Mouse (Mus musculus): Measurements from ENCODE around the gene Trim14. TPM values are rescaled to one million over a fixed set of nuclear protein-coding genes. Genes with fewer than 3 reads are reported as not detected.

Gene Trim14
- total RNA-seq, 2 experiments from 2014 or later: 1.2 to 1.3 TPM

- DNase-seq (ENCODE audit: low spot score in 2 of 2): no peak
- intact Hi-C loops (cut with DNase I): no loop called here
Observed at GRCm38 (mm10) chr4:46533934-46534720, 1.8 kb downstream of the Trim14 start.

- intact Hi-C loops (cut with DNase I): no loop called here
- no peak for DNase-seq (ENCODE audit: low spot score in 2 of 2)
Observed at GRCm38 (mm10) chr4:46532926-46533325, 3.0 kb downstream of the Trim14 start.

GRCm38 (mm10) chr4:46532511-46532910 is 3.4 kb downstream of the Trim14 start:
- intact Hi-C loops (cut with DNase I): no loop called here
- no peak for DNase-seq (ENCODE audit: low spot score in 2 of 2)

DNA sequence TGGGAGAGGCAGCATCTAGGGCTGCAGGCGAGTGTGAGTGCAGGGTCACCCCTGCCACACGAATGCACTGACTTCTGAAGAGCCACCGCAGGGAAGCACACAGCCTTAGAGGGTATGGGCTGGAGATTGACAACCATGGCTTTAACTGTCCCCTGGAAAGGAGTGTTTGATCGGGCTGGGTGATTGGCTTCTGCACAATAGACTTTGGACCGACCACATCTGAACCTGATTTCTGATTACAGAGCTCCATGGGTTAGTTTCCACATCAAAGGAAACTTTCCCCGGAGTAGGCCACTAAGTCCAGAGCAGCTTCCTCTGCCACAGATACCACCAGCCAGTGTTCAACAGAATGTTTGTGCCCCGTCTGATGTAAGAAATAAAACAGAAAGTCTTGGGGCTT is 6.2 kb downstream of the Trim14 start:
- intact Hi-C loops (cut with DNase I): no loop called here
- no peak for DNase-seq (ENCODE audit: low spot score in 2 of 2)

GRCm38 (mm10) chr4:46527558-46527926 is 8.4 kb downstream of the Trim14 start:
- DNase-seq (ENCODE audit: low spot score in 2 of 2): no peak
- intact Hi-C loops (cut with DNase I): no loop called here

DNA sequence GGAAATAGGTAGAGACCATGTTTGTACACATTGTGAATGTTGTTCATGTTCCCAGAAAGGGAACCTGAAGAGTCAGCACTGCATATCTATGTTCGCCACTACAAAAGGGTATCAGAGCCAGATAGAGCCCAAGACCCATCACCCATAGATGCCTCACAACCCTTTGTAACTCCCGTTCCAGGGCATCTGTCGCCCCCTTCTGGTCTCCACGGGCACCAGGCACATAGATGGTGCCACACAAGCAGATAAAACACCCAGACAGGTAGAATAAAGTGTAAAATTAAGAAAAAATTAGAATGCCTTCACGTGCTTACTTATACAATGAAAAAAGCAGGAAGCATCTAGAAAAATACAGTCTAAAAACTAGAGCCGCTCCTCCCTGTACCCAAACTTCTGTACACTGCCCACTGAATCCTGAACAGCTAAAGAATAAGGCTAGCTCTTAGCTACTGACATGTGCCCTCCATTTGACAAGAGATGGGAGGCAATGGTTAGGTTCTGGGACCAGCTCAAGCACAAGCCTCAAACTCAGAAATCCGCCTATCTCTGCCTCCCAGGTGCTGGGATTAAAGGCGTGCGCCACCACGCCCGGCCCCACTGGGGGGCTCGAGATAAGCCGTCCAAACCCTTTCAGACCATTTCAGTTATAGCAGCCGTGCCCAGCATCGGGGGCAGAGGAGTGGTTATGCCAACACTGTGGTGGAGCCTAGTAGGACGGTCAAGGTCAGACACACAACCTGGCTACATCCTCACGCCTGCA is 9.0 kb downstream of the Trim14 start:
- intact Hi-C loops (cut with DNase I): no loop called here
- no peak for DNase-seq (ENCODE audit: low spot score in 2 of 2)

- no peak for DNase-seq (ENCODE audit: low spot score in 2 of 2)
- intact Hi-C loops (cut with DNase I): no loop called here
Observed at GRCm38 (mm10) chr4:46526226-46526625, 9.7 kb downstream of the Trim14 start.

GRCm38 (mm10) chr4:46523324-46523723 is 12.6 kb downstream of the Trim14 start:
- no peak for DNase-seq (ENCODE audit: low spot score in 2 of 2)
- intact Hi-C loops (cut with DNase I): no loop called here

- DNase-seq (ENCODE audit: low spot score in 2 of 2): no peak
- intact Hi-C loops (cut with DNase I): no loop called here
Observed at GRCm38 (mm10) chr4:46521457-46521856, 14.5 kb downstream of the Trim14 start.

- intact Hi-C loops (cut with DNase I): no loop called here
- DNase-seq (ENCODE audit: low spot score in 2 of 2): no peak
Observed at GRCm38 (mm10) chr4:46520491-46520890, 15.4 kb downstream of the Trim14 start.

DNA sequence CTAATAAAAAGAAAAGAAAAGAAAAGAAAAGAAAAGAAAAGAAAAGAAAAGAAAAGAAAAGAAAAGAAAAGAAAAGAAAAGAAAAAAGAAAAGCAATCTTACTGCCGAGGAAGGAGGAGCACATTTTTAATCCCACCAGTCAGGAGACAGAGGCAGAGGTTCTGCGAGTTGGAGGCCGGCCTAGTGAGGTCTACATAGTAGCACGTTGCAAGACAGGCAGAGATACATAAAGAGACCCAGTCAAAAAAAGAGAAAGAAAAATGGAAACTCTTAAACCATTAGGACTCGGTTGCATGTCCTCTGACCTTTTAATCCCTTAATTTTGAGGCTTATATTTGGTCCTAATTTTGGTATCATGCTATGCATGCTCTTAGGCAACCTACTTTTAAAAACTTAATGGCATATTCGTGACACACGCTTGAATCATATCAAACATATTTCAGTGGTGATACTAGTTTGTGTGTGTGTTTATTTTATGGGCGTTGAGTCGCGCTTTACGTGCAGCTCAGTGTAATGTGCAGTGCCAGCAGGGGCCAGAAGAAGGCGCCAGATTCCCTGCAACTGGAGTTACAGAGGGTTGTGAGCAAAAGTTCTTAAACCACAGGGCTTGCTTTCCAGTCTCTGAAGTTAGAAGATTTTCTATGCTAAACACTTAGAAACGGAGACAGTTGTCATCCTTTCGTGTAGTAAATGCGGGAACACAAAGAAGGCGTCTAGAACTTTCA is 28.0 kb downstream of the Trim14 start:
- DNase-seq (ENCODE audit: low spot score in 2 of 2): peak; percentile 37 to 56
- intact Hi-C loops (cut with DNase I): loop anchor here (2.0 to 5.0 kb wide), 2 partner anchors 95 to 149 kb away; partner anchors contain the start of gene Coro2a

GRCm38 (mm10) chr4:46506801-46507610 is 28.9 kb downstream of the Trim14 start:
- DNase-seq (ENCODE audit: low spot score in 2 of 2): peak; percentile 93 to 94
- intact Hi-C loops (cut with DNase I): loop anchor here (5.0 kb wide), 1 partner anchor 150 kb away; no protein-coding TSS in a partner anchor

DNA sequence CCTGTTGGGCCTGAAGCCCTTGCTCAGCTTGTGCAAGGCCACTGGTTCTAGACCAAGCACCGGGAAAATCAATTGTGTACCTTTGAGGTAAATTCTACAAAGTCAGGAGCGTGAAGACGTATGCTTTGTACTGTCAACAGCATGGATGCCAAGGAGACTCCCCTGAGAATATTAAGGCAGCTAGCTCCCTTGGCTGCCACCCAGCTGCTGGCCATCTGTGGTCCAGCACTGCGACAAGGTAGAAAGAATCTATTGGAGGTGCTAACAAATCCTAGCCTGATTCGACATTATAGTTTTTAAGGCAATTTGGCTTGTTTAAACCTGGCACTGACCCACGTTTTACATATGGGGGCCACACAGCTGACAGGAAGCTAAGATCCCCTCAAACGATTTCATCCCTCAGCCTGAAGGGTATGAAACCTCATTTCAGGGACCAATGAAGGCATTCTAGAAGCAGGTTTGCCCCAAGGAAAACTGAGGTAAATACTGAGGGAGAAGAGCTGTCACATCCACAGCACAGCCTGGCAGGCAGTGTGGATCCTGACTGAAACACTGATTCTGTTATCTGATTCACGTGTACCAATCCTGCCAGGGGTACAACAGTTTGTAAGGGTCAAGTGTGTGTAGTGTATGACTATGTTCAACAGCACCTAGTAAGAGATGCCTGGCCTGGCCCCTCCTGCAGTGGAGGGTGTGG is 30.4 kb downstream of the Trim14 start:
- intact Hi-C loops (cut with DNase I): loop anchor here (5.0 kb wide), 1 partner anchor 152 kb away; no protein-coding TSS in a partner anchor
- DNase-seq (ENCODE audit: low spot score in 2 of 2): no peak

DNA sequence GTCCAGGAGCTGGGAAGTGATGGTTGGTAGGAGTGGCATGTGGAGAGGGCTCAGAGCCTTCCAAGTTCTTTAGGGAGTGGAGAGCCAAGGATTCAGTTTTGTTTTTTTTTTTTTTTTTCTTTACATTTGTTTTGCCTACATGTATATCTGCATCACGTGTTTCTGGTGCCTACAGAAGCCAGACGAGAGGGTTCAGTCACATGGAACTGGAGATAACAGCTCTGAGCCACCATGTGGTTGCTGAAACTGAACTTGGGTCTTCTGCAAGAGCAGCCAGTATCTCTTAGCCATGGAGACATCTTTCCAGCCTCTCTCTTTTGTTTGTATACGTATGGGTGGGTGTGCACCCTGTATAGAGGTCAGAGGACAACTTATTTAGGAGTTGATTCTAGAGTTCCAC is 32.1 kb downstream of the Trim14 start:
- DNase-seq (ENCODE audit: low spot score in 2 of 2): no peak
- intact Hi-C loops (cut with DNase I): no loop called here

GRCm38 (mm10) chr4:46502606-46503502 is 33.1 kb downstream of the Trim14 start:
- intact Hi-C loops (cut with DNase I): no loop called here
- DNase-seq (ENCODE audit: low spot score in 2 of 2): no peak

- intact Hi-C loops (cut with DNase I): no loop called here
- peak in 1 of 2 experiments; percentile 33 for DNase-seq (ENCODE audit: low spot score in 2 of 2)
Observed at GRCm38 (mm10) chr4:46498976-46499375, 37.0 kb downstream of the Trim14 start.

- DNase-seq (ENCODE audit: low spot score in 2 of 2): no peak
- intact Hi-C loops (cut with DNase I): no loop called here
Observed at GRCm38 (mm10) chr4:46498511-46498910, 37.4 kb downstream of the Trim14 start.
